Mouse (Mus musculus) hindbrain, embryonic 11.5 days (tissue): ENCODE results near the gene Gm45233. TPM values are rescaled to one million over a fixed set of nuclear protein-coding genes. Genes with fewer than 3 reads are reported as not detected.
A peak's percentile ranks its signal among the peaks of the same experiment; 100 is the strongest.

Source experiments
- ATAC-seq: fragments of 200-750 bp; cut with Nextera tagmentation; 2 replicates; pipeline ENCODE4 v1.8.0; 2017; ENCODE audit warnings: mild to moderate bottlenecking, moderate TSS enrichment, moderate library complexity; ENCODE audit not compliant: low FRiP score
- DNase-seq: peaks from one replicate; pipeline ENCODE4 v3.0.0-alpha.2; 2015; ENCODE audit warnings: low spot score
- H3K27ac ChIP-seq: fragments of 300-500 bp; sonication (generic); 2 replicates; pipeline ENCODE4 v1.5.1; 2014; ENCODE audit warnings: mild to moderate bottlenecking, low read depth, low read length
- H3K27me3 ChIP-seq: fragments of 300-500 bp; sonication (generic); 2 replicates; pipeline ENCODE4 v1.6.1; 2014; ENCODE audit warnings: mild to moderate bottlenecking, low read length, moderate library complexity, mixed read lengths; ENCODE audit not compliant: control insufficient read depth, insufficient read depth
- H3K36me3 ChIP-seq: fragments of 300-500 bp; sonication (generic); 2 replicates; pipeline ENCODE4 v1.6.1; 2014; ENCODE audit warnings: mild to moderate bottlenecking, low read length, moderate library complexity, mixed read lengths; ENCODE audit not compliant: control insufficient read depth, insufficient read depth
- H3K4me1 ChIP-seq: fragments of 300-500 bp; sonication (generic); replicated peaks from 2 replicates; pipeline ENCODE4 v1.6.1; 2014; ENCODE audit warnings: low read length, mixed read lengths; ENCODE audit not compliant: control insufficient read depth, insufficient read depth
- H3K4me2 ChIP-seq: fragments of 300-500 bp; sonication (generic); replicated peaks from 2 replicates; pipeline ENCODE4 v1.6.1; 2014; ENCODE audit warnings: mild to moderate bottlenecking, low read depth, low read length
- H3K4me3 ChIP-seq: fragments of 300-500 bp; sonication (generic); 2 replicates; pipeline ENCODE4 v1.5.1; 2014; ENCODE audit warnings: low read depth, low read length
- H3K9ac ChIP-seq: fragments of 300-500 bp; sonication (generic); 2 replicates; pipeline ENCODE4 v1.6.1; 2014; ENCODE audit warnings: low read depth, low read length
- H3K9me3 ChIP-seq: fragments of 300-500 bp; sonication (generic); 2 replicates; pipeline ENCODE4 v1.6.1; 2016; ENCODE audit warnings: low read length; ENCODE audit not compliant: control insufficient read depth
- WGBS: fragments of 180-500 bp; shearing (Covaris S2); extraction: QIAGEN DNeasy Blood & Tissue Kit; methylation state at CpG from one replicate; pipeline ENCODE4 v1.1.7; 2014; 5-methylcytosine and 5-hydroxymethylcytosine counted together
- polyA plus RNA-seq: library from polyadenylated mRNA; unstranded; fragments of >200 nt; fragmentation: Nextera tagmentation; extraction: Ambion mirVana; gene quantifications from 2 replicates; pipeline ENCODE4 v1.2.1, GENCODE M21; 2014

Gene Gm45233
- polyA plus RNA-seq, 1 experiment from 2014 or later, result 0.31 TPM

- H3K9me3 ChIP-seq, result no peaks in the 10 kb centered on the region
- no peak overlapping the region for H3K27ac ChIP-seq
- no peak overlapping the region for H3K9ac ChIP-seq
- H3K4me1 ChIP-seq, result no peaks in the 10 kb centered on the region
- ATAC-seq (0 out of 2 replicates have a peak, but pooled peaks have one; percentile 23), DNase-seq (peak; percentile 33)
- 0 out of 2 replicates have a peak, but pooled peaks cover 2% of the 10 kb centered on the region for H3K36me3 ChIP-seq
- H3K4me2 ChIP-seq, result no peak overlapping the region; the same call in 1 of the 2 replicates
- H3K27me3 ChIP-seq, result peaks cover 24% of the 10 kb centered on the region
- WGBS, result 11% methylated on average over 5 of the region's 13 CpGs
- H3K4me3 ChIP-seq, result no peak overlapping the region
Observed at GRCm38 (mm10) chr7:43476376-43476775, 32.4 kb downstream of the Gm45233 start.

DNA sequence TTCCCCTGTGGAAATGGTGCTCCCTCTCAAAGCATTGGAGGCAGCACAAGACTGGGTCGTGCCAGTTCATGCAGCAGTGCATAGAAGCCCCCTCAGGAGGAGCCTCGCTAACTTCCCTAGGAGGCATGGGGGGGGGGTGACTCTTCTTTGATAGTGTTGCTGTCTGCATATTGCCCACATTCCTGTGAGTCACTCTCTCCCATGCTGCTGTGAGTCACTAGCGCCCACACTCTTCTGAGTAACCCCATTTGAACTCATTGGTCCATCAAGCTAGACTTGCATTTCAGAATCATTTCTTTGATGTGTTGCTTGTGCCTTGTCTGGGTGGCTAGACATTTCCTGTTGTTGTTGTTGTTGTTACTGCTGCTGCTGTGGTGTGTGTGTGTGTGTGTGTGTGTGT is 37.3 kb downstream of the Gm45233 start:
- no peak overlapping the region for H3K9ac ChIP-seq
- ATAC-seq, result no peak
- no peak overlapping the region for H3K27ac ChIP-seq
- 0 out of 2 replicates have a peak, but pooled peaks cover 2% of the 10 kb centered on the region for H3K36me3 ChIP-seq
- no peaks in the 10 kb centered on the region for H3K4me1 ChIP-seq
- no peaks in the 10 kb centered on the region for H3K9me3 ChIP-seq
- whole genome bisulfite sequencing, result 72% methylated on average over 3 of the region's 3 CpGs
- peaks cover 14% of the 10 kb centered on the region for H3K27me3 ChIP-seq
- H3K4me2 ChIP-seq, result no peak overlapping the region
- no peak overlapping the region for H3K4me3 ChIP-seq
- DNase-seq, result no peak

GRCm38 (mm10) chr7:43482090-43482716 is 38.3 kb downstream of the Gm45233 start:
- peak; percentile 25 for DNase-seq
- WGBS, result 70% methylated on average over 8 of the region's 8 CpGs
- Histone ChIP-seq H3K4me3 (no peak overlapping the region), H3K4me1 (no peaks in the 10 kb centered on the region), H3K36me3 (0 out of 2 replicates have a peak, but pooled peaks cover 2% of the 10 kb centered on the region), H3K27me3 (peaks cover 8% of the 10 kb centered on the region), H3K27ac (no peak overlapping the region), H3K9ac (no peak overlapping the region), H3K4me2 (no peak overlapping the region), H3K9me3 (no peaks in the 10 kb centered on the region)
- ATAC-seq, result peak; percentile 48

DNA sequence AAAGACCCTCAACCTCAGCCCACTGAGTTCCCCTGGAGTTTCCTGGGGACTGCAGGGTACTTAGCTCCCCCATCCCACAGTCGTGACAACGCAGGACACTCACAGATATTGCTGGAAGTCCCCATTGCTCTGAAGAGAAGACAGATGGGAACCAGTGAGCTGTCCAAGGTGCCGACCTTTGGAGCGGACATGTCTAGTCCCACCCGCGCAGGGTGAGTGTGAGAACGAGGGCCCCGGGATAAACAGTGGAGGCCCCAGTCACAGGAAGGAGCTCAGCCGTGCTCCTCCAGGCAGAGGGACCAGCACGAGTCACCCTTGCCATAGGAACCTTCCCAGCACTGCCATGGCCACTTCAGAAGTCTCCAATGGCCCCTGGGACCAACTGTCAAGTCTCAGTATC is 39.3 kb downstream of the Gm45233 start:
- H3K4me3 ChIP-seq, result no peak overlapping the region
- no peaks in the 10 kb centered on the region for H3K9me3 ChIP-seq
- H3K36me3 ChIP-seq, result 0 out of 2 replicates have a peak, but pooled peaks cover 2% of the 10 kb centered on the region
- ATAC-seq (no peak), DNase-seq (no peak)
- H3K4me1 ChIP-seq, result no peaks in the 10 kb centered on the region
- no peak overlapping the region for H3K9ac ChIP-seq
- H3K4me2 ChIP-seq, result no peak overlapping the region
- H3K27me3 ChIP-seq, result no peaks in the 10 kb centered on the region
- WGBS, result 17% methylated on average over 10 of the region's 10 CpGs
- no peak overlapping the region for H3K27ac ChIP-seq

GRCm38 (mm10) chr7:43488646-43489045 is 44.7 kb downstream of the Gm45233 start:
- no peaks in the 10 kb centered on the region for H3K9me3 ChIP-seq

GRCm38 (mm10) chr7:43489631-43490125 is 45.8 kb downstream of the Gm45233 start, which contains the start of gene Iglon5:
Gene Iglon5 (minus strand): TSS chr7:43490075.
- no peaks in the 10 kb centered on the region for H3K27me3 ChIP-seq
- no peaks in the 10 kb centered on the region for H3K4me1 ChIP-seq
- peak within 1 kb of the TSS; percentile 74 for H3K4me2 ChIP-seq
- no peaks in the 10 kb centered on the region for H3K9me3 ChIP-seq
- ATAC-seq, result peak; percentile 80
- no peaks in the 10 kb centered on the region for H3K36me3 ChIP-seq
- peak; percentile 46 for DNase-seq
- peak within 1 kb of the TSS; percentile 71 for H3K4me3 ChIP-seq
- 1% methylated on average over 11 of the region's 41 CpGs for WGBS
- H3K27ac ChIP-seq, result peak within 1 kb of the TSS; percentile 74
- peak within 1 kb of the TSS; percentile 80 for H3K9ac ChIP-seq

More at GRCm38 (mm10) chr7:43488646-43489045, 44.7 kb downstream of the Gm45233 start:
- Histone ChIP-seq H3K27ac (no peak overlapping the region), H3K4me2 (peak overlapping the region; percentile 74; the same call in 1 of the 2 replicates), H3K4me1 (no peaks in the 10 kb centered on the region), H3K9ac (no peak overlapping the region), H3K4me3 (no peak overlapping the region), H3K27me3 (no peaks in the 10 kb centered on the region), H3K36me3 (no peaks in the 10 kb centered on the region)
- no peak for DNase-seq
- no peak for ATAC-seq
- WGBS, result 56% methylated on average over 5 of the region's 5 CpGs

DNA sequence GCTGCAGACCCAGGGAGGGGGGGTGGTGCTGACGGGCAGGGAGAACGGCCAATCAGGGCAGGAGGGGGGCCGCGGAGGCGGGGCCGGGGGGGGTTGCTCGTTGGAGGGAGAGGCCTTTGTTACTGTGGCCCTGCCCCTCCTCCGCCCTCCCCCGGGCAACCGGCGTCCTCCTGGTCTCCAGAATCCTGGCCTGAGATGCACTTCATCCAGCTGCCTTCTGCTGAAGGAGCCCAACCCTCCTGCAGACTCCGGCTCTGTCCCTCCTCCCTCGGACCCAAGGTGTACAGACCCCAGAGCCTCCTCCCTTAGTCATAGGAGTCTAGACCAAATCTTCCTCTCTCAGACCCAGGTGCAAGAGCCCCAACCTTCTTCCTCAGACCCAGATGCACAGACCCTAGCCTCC is 46.3 kb downstream of the Gm45233 start:
- H3K27ac ChIP-seq, result peak overlapping the region; percentile 74; the same call in 1 of the 2 replicates
- 0% methylated on average over 10 of the region's 13 CpGs for WGBS

GRCm38 (mm10) chr7:43490861-43491260 is 46.9 kb downstream of the Gm45233 start:
- Histone ChIP-seq H3K4me3 (no peak overlapping the region), H3K4me2 (no peak overlapping the region), H3K27me3 (no peaks in the 10 kb centered on the region), H3K9ac (no peak overlapping the region), H3K27ac (no peak overlapping the region), H3K9me3 (no peaks in the 10 kb centered on the region), H3K4me1 (no peaks in the 10 kb centered on the region), H3K36me3 (no peaks in the 10 kb centered on the region)
- DNase-seq (no peak), ATAC-seq (0 out of 2 replicates have a peak, but pooled peaks have one; percentile 5)
- 68% methylated on average over 9 of the region's 9 CpGs for WGBS

More for the DNA sequence above, 46.3 kb downstream of the Gm45233 start:
- ATAC-seq, result peak; percentile 92
- H3K36me3 ChIP-seq, result no peaks in the 10 kb centered on the region
- H3K4me3 ChIP-seq, result peak overlapping the region; percentile 71
- H3K4me2 ChIP-seq, result peak overlapping the region; percentile 74
- no peaks in the 10 kb centered on the region for H3K9me3 ChIP-seq
- H3K27me3 ChIP-seq, result no peaks in the 10 kb centered on the region
- peak; percentile 83 for DNase-seq
- H3K4me1 ChIP-seq, result no peaks in the 10 kb centered on the region
- H3K9ac ChIP-seq, result peak overlapping the region; percentile 80
